Mouse (Mus musculus): ENCODE data around the gene Srp9. TPM values are rescaled to one million over a fixed set of nuclear protein-coding genes. Genes with fewer than 3 reads are reported as not detected.

Srp9 gene
- total RNA-seq, 2 experiments from 2014 or later, result 34.6 to 37.0 TPM

- no peak for DNase-seq
Measured at GRCm38 (mm10) chr1:182105023-182105422, 19.5 kb upstream of the Srp9 start.

GRCm38 (mm10) chr1:182107251-182107650, 17.3 kb upstream of the Srp9 start:
- DNase-seq, result no peak

DNA sequence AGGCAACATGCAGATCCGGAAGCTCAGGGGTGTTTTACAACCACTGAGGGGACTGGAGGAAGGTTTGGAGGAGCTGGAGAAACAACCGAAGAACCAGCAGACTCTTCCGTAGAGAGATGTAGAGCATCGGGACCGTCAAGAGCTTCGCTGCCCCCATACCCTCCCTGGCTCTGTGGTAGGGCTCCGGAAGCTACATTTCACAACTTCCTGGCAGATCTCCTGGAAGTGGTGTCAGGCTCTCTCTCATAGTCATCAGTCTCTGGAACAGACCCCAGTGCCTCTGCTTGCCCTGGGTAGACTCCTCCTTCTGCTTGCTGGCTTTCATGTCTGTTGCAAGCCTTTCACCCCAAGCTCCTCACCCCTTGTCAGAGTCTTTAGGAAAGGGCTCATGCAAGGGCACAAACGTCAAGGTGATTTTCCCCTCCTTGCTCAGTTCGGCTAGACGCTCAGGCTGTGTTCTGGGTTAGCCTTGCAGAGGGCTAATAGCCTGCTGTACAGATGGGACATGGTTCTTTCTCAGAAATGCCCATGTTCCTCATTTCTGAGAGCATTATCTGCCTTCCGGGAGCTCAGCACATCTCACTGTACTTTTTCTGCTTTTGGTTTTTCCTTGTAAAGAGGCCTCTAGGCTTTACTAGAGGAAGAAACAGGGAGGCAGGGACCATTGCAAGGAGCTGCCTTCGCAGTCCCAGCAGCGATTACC, 16.0 kb upstream of the Srp9 start:
- peak; percentile 59 for DNase-seq

GRCm38 (mm10) chr1:182110185-182110584, 14.4 kb upstream of the Srp9 start:
- no peak for DNase-seq

- DNase-seq, result no peak
Measured at GRCm38 (mm10) chr1:182110708-182111385, 13.7 kb upstream of the Srp9 start.

- no peak for DNase-seq
Measured at GRCm38 (mm10) chr1:182111386-182112317, 12.9 kb upstream of the Srp9 start.

GRCm38 (mm10) chr1:182112385-182112784, 12.2 kb upstream of the Srp9 start:
- no peak for DNase-seq

GRCm38 (mm10) chr1:182113131-182113530, 11.4 kb upstream of the Srp9 start:
- no peak for DNase-seq

- DNase-seq, result no peak
Measured at GRCm38 (mm10) chr1:182113587-182114500, 10.7 kb upstream of the Srp9 start.

GRCm38 (mm10) chr1:182115197-182115596, 9.3 kb upstream of the Srp9 start:
- DNase-seq, result no peak

GRCm38 (mm10) chr1:182115651-182116408, 8.7 kb upstream of the Srp9 start:
- DNase-seq, result peak; percentile 53

DNA sequence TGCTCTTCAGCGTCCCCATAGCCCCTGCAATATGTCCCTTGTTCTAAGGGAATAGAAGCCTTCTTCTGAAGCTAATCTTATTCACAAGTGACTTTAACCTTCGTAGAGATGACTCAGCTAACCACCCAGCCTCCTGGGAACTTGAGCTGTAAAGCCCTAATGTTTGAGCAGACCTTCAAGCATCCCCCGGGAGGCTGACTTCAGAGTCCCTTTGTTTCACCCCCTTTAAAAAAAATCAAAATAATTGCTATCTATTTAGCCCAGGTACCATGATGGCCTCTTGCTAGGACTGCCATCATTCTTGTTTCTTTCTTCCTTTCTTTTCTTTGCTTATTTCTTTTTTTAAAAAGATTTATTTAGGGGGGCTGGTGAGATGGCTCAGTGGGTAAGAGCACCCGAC, 2.1 kb upstream of the Srp9 start:
- no peak for DNase-seq

GRCm38 (mm10) chr1:182124924-182125368, 409 bp downstream of the Srp9 start:
- peak; percentile 82 for DNase-seq

DNA sequence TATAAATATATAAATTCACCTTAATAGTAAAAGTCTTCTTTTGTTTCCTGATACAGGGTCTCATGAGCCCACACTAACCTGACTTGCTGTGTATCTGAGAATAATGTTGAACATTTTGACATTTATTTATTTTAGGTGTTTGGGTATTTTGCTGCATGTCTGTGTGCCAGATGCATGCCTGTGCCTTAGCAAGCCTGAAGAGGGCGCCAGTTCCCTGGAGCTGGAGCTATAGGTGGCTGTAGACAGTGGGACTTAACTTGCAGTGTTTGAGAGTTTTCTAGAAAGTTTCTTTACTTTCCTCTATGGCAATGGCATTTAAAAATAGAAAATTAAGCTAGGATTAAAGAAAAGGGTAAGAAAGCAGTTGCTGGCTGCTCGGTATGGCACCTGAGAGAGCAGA, 6.3 kb downstream of the Srp9 start:
- DNase-seq, result no peak

GRCm38 (mm10) chr1:182137204-182138125, 12.9 kb downstream of the Srp9 start:
- DNase-seq, result no peak

DNA sequence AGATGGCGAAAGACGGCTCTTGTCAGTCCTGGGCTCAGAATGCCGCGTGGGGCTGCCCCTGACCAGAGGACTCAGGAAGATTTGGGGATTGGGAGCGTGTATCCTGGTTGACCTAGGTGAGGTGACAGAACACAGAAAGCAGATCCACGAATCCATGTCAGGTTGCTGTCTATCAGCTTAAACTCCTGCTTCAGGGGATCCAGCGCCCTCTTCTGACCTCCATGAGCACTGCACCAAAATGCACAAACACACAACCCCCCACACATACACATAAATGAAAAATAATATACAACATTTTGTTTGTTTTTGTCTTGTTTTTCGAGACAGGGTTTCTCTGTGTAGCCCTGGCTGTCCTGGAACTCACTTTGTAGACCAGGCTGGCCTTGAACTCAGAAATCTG, 13.6 kb downstream of the Srp9 start:
- DNase-seq, result no peak

DNA sequence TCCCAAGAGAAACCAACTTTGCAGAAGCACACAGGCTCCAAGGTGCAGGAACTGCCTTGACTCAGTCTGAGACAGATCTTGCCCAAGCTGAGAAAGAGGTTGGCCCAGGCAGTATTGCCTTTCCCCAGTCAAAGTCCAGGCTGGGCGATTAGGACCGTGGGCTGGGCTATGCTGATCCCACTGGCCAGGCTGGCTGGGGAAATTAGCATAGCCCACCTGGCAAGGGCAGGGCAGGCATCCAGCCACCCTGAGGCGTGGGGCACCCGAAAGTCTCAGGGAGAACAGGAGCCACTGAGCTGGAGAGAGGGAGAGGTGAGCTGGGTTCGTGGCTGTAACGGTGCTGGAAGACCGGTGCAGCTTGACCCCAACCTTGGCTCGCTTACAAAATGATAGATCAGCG, 15.4 kb downstream of the Srp9 start:
- no peak for DNase-seq

DNA sequence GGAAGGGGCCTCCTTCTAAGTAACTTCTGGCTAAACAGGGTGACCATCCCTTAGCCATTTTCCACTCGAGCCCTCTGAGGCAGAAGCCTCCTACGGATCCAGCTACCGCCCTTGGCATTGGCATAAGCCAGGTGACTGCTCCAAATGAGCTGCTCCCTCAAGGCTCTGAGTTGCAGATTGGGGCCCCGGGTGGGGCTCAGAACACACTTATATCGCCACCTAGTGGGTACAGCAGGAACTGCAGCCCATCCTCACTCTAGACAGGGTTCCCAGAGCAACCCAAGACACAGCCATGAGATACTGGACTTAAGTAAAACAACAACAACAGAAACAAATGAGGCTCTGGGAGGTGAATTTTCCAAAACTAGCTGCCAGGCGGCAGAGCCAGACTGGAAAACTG, 15.8 kb downstream of the Srp9 start:
- peak; percentile 50 for DNase-seq

- DNase-seq, result no peak
Measured at GRCm38 (mm10) chr1:182142725-182143124, 18.2 kb downstream of the Srp9 start.

- DNase-seq, result no peak
Measured at GRCm38 (mm10) chr1:182143288-182143687, 18.8 kb downstream of the Srp9 start.

All from gastrocnemius, postnatal 25 days (tissue).